ENCODE assay signal across 9 mouse cellular contexts in the genomic region with DNA sequence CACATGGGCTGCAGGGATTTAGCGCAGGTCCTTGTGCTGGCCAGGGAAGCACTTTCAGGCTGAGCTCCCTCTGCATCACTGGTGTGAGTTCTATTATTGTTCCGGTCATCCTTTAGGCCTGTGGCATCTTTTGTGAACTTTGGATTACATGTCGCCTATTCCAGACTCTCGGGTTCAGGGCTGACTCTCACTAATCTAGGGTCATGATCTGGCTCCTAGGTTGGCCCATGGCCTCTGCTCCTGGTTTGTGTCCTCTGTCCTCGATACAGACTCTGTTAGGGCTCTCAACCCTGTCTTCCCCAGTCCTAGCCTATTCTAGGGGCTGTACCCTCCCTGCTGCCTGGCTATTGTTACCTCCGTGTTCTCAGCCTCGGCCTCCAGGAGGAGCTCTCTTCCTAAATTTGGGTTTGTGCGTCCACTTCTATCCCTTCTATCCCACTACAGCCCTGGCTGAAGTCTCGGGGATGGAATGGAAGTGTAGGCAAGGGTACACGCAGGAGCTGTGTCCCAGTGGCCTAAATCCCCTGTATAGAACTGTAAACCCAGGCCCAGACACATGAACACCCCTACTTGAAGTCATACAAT. TPM values are rescaled to one million over a fixed set of nuclear protein-coding genes. Genes with fewer than 3 reads are reported as not detected.
DNase-seq lines count a peak whose midpoint lies in the region; ATAC-seq and TF ChIP-seq lines count a peak whose summit lies in the region.
"Had no signal": no experiment of that assay in that cellular context is flagged by ENCODE, and none has a peak within 500 bp of the region (broad histone marks: within the 10 kb centered on the region; RNA-seq: fewer than 3 reads in every experiment).

No protein-coding gene starts in this region.

- H3K9me3 ChIP-seq in hindbrain, postnatal 0 days (ENCODE audit: low read length), result no peaks in the 10 kb centered on the region
- no peaks in the 10 kb centered on the region for H3K9me3 ChIP-seq in hindbrain, embryonic 14.5 days (ENCODE audit: control insufficient read depth, low read length)
- no peaks in the 10 kb centered on the region for H3K9me3 ChIP-seq in stomach, postnatal 0 days (ENCODE audit: control insufficient read depth, low read length)

- no peak for TF ChIP-seq EP300 in stomach, postnatal 0 days (optimal IDR thresholded peaks at IDR 0.05)

- no peak overlapping the region for H3K4me3 ChIP-seq in hindbrain, postnatal 0 days (ENCODE audit: low read length)
- no peak overlapping the region for H3K4me3 ChIP-seq in hindbrain, embryonic 14.5 days (replicated peaks; ENCODE audit: low read length)
- H3K4me3 ChIP-seq in cortical plate, adult 2 months (ENCODE audit: insufficient read depth, low read length), result no peak overlapping the region
- no peak overlapping the region for H3K4me3 ChIP-seq in stomach, postnatal 0 days (ENCODE audit: low read depth, low read length)
- no peak overlapping the region for H3K4me3 ChIP-seq in thymus, adult 2 months (ENCODE audit: control insufficient read depth, insufficient read depth, low read length)

- peaks cover 36% of the 10 kb centered on the region; the same call in 1 of the 2 replicates for H3K36me3 ChIP-seq in hindbrain, postnatal 0 days (ENCODE audit: insufficient read depth, low read length)
- peaks cover 86% of the 10 kb centered on the region for H3K36me3 ChIP-seq in hindbrain, embryonic 14.5 days (replicated peaks; ENCODE audit: control insufficient read depth, insufficient read depth)
- H3K36me3 ChIP-seq in stomach, postnatal 0 days (ENCODE audit: control insufficient read depth, insufficient read depth, low read length), result no peaks in the 10 kb centered on the region; the same call in 1 of the 2 replicates
- H3K36me3 ChIP-seq in thymus, adult 2 months (ENCODE audit: control insufficient read depth, insufficient read depth, low read length), result no peaks in the 10 kb centered on the region

- WGBS in hindbrain, postnatal 0 days, result 59% methylated on average over 10 of the region's 10 CpGs
- WGBS in hindbrain, embryonic 14.5 days, result 59% methylated on average over 10 of the region's 10 CpGs
- 54% methylated on average over 10 of the region's 10 CpGs for WGBS in stomach, postnatal 0 days
- WGBS in thymus, adult 2 months, result 85% methylated on average over 10 of the region's 10 CpGs

- no peak for DNase-seq in hindbrain, postnatal 0 days (ENCODE audit: low spot score)
- no peak for DNase-seq in hindbrain, embryonic 14.5 days (ENCODE audit: low spot score)
- peak; percentile 29 for DNase-seq in urinary bladder, postnatal 14 days (ENCODE audit: low spot score)
- DNase-seq in urinary bladder, adult 18-20 months (ENCODE audit: low spot score in 2 of 2), result no peak
- no peak for DNase-seq in stomach, postnatal 0 days (ENCODE audit: low spot score)
- no peak for DNase-seq in thymus, adult 2 months
- DNase-seq: layer of hippocampus, adult 9-11 months; right cerebral cortex, postnatal 25 days had no signal

- no peak for TF ChIP-seq POLR2A in cortical plate, adult 2 months (IDR thresholded peaks at IDR 0.05; ENCODE audit: extremely low read depth, insufficient read depth, low read length)
- no peak for TF ChIP-seq POLR2A in thymus, adult 2 months (IDR thresholded peaks at IDR 0.05; ENCODE audit: control insufficient read depth, extremely low read depth, insufficient read depth, low read length, poor library complexity)

- no peak overlapping the region for H3K4me2 ChIP-seq in hindbrain, postnatal 0 days (ENCODE audit: low read depth, low read length)
- H3K4me2 ChIP-seq in hindbrain, embryonic 14.5 days (replicated peaks), result no peak overlapping the region
- H3K4me2 ChIP-seq in stomach, postnatal 0 days (replicated peaks; ENCODE audit: low read depth), result no peak overlapping the region

- no peak overlapping the region for H3K9ac ChIP-seq in hindbrain, postnatal 0 days (replicated peaks; ENCODE audit: low read length)
- no peak overlapping the region for H3K9ac ChIP-seq in hindbrain, embryonic 14.5 days
- no peak overlapping the region for H3K9ac ChIP-seq in stomach, postnatal 0 days (ENCODE audit: low read length)

- 0 out of 2 replicates have a peak, but pooled peaks have one; percentile 3 for ATAC-seq in hindbrain, postnatal 0 days
- ATAC-seq in hindbrain, embryonic 14.5 days (ENCODE audit: low FRiP score), result no peak
- ATAC-seq in stomach, postnatal 0 days (ENCODE audit: low FRiP score, low TSS enrichment), result no peak

- TF ChIP-seq CTCF in hindbrain, postnatal 0 days (IDR thresholded peaks at IDR 0.05; ENCODE audit: low read depth), result peak; percentile 50
- peak; percentile 28; the same call in 1 of the 2 replicates for TF ChIP-seq CTCF in cortical plate, adult 2 months (IDR thresholded peaks at IDR 0.05; ENCODE audit: extremely low read depth, insufficient read depth, low read length)
- TF ChIP-seq CTCF in stomach, postnatal 0 days (IDR thresholded peaks at IDR 0.05; ENCODE audit: low read depth), result peak; percentile 56
- TF ChIP-seq CTCF in thymus, adult 2 months (IDR thresholded peaks at IDR 0.05; ENCODE audit: borderline replicate concordance, control insufficient read depth, extremely low read depth, insufficient read depth, low read length, poor library complexity), result no peak

- no peak overlapping the region for H3K27ac ChIP-seq in hindbrain, postnatal 0 days
- H3K27ac ChIP-seq in hindbrain, embryonic 14.5 days, result no peak overlapping the region
- no peak overlapping the region for H3K27ac ChIP-seq in cortical plate, adult 2 months (ENCODE audit: insufficient read depth, low read length)
- H3K27ac ChIP-seq in stomach, postnatal 0 days (replicated peaks), result no peak overlapping the region
- H3K27ac ChIP-seq in thymus, adult 2 months (ENCODE audit: control insufficient read depth, insufficient read depth, low read length), result no peak overlapping the region

- no peaks in the 10 kb centered on the region for H3K27me3 ChIP-seq in hindbrain, postnatal 0 days (ENCODE audit: insufficient read depth, low read length)
- no peaks in the 10 kb centered on the region for H3K27me3 ChIP-seq in hindbrain, embryonic 14.5 days (ENCODE audit: control insufficient read depth, insufficient read depth, low read length)
- H3K27me3 ChIP-seq in stomach, postnatal 0 days (ENCODE audit: control insufficient read depth, insufficient read depth, low read length), result no peaks in the 10 kb centered on the region
- H3K27me3 ChIP-seq in thymus, adult 2 months (ENCODE audit: control insufficient read depth, insufficient read depth, low read length), result no peaks in the 10 kb centered on the region

- H3K4me1 ChIP-seq in hindbrain, postnatal 0 days (ENCODE audit: insufficient read depth, low read length), result no peaks in the 10 kb centered on the region
- no peaks in the 10 kb centered on the region for H3K4me1 ChIP-seq in hindbrain, embryonic 14.5 days (replicated peaks; ENCODE audit: control insufficient read depth, insufficient read depth, low read length)
- H3K4me1 ChIP-seq in cortical plate, adult 2 months (ENCODE audit: control insufficient read depth, insufficient read depth, low read length), result no peaks in the 10 kb centered on the region
- H3K4me1 ChIP-seq in stomach, postnatal 0 days (replicated peaks; ENCODE audit: control insufficient read depth, insufficient read depth), result no peaks in the 10 kb centered on the region
- no peaks in the 10 kb centered on the region for H3K4me1 ChIP-seq in thymus, adult 2 months (replicated peaks; ENCODE audit: control insufficient read depth, insufficient read depth, low read length)

RNA-seq across cellular contexts. Expression of a gene that starts 20.2 kb away (rescaled TPM):
- 572 and 588 TPM in 2 replicates for total RNA-seq in hindbrain, postnatal 0 days (2014; rRNA removed)
- polyA plus RNA-seq in hindbrain, postnatal 0 days (2015; fragmentation: Nextera tagmentation; extraction: Ambion mirVana), result 649 and 730 TPM in 2 replicates
- polyA plus RNA-seq in hindbrain, embryonic 14.5 days (2014; fragmentation: Nextera tagmentation; extraction: Ambion mirVana), result 404 and 524 TPM in 2 replicates
- polyA plus RNA-seq in cortical plate, adult 2 months (2012; rRNA removed), result 899 and 943 TPM in 2 replicates
- polyA plus RNA-seq in stomach, postnatal 0 days (2015; fragmentation: Nextera tagmentation; extraction: Ambion mirVana), result 1.6 and 2.4 TPM in 2 replicates
- polyA plus RNA-seq in thymus, adult 2 months (2012; rRNA removed), result 5.6 and 7.1 TPM in 2 replicates

RNA-seq across cellular contexts. Expression of a gene that starts 46.2 kb away (rescaled TPM):
- 141 and 142 TPM in 2 replicates for total RNA-seq in hindbrain, postnatal 0 days (2014; rRNA removed)
- polyA plus RNA-seq in hindbrain, postnatal 0 days (2015; fragmentation: Nextera tagmentation; extraction: Ambion mirVana), result 14.6 and 14.8 TPM in 2 replicates
- 21.0 and 22.5 TPM in 2 replicates for polyA plus RNA-seq in hindbrain, embryonic 14.5 days (2014; fragmentation: Nextera tagmentation; extraction: Ambion mirVana)
- 191 and 201 TPM in 2 replicates for polyA plus RNA-seq in cortical plate, adult 2 months (2012; rRNA removed)
- 1.7 and 2.2 TPM in 2 replicates for polyA plus RNA-seq in stomach, postnatal 0 days (2015; fragmentation: Nextera tagmentation; extraction: Ambion mirVana)
- polyA plus RNA-seq in thymus, adult 2 months (2012; rRNA removed), result 19.1 and 23.0 TPM in 2 replicates

RNA-seq across cellular contexts. Expression of a gene that starts 46.4 kb away (rescaled TPM):
- 38.4 and 40.4 TPM in 2 replicates for total RNA-seq in hindbrain, postnatal 0 days (2014; rRNA removed)
- polyA plus RNA-seq in hindbrain, postnatal 0 days (2015; fragmentation: Nextera tagmentation; extraction: Ambion mirVana), result 23.7 and 26.3 TPM in 2 replicates
- polyA plus RNA-seq in hindbrain, embryonic 14.5 days (2014; fragmentation: Nextera tagmentation; extraction: Ambion mirVana), result 29.3 and 29.4 TPM in 2 replicates
- 36.6 and 39.2 TPM in 2 replicates for polyA plus RNA-seq in cortical plate, adult 2 months (2012; rRNA removed)
- polyA plus RNA-seq in stomach, postnatal 0 days (2015; fragmentation: Nextera tagmentation; extraction: Ambion mirVana), result 12.1 and 12.9 TPM in 2 replicates
- 65.0 and 68.8 TPM in 2 replicates for polyA plus RNA-seq in thymus, adult 2 months (2012; rRNA removed)

RNA-seq across cellular contexts. Expression of a gene that starts 53.4 kb away (rescaled TPM):
- 705 and 708 TPM in 2 replicates for total RNA-seq in hindbrain, postnatal 0 days (2014; rRNA removed)
- 497 and 530 TPM in 2 replicates for polyA plus RNA-seq in hindbrain, postnatal 0 days (2015; fragmentation: Nextera tagmentation; extraction: Ambion mirVana)
- 331 and 332 TPM in 2 replicates for polyA plus RNA-seq in hindbrain, embryonic 14.5 days (2014; fragmentation: Nextera tagmentation; extraction: Ambion mirVana)
- 396 and 421 TPM in 2 replicates for polyA plus RNA-seq in cortical plate, adult 2 months (2012; rRNA removed)
- 290 and 293 TPM in 2 replicates for polyA plus RNA-seq in stomach, postnatal 0 days (2015; fragmentation: Nextera tagmentation; extraction: Ambion mirVana)
- polyA plus RNA-seq in thymus, adult 2 months (2012; rRNA removed), result 433 and 569 TPM in 2 replicates

Comparison
In these comparisons a context has a peak if more than half of its experiments do, and no peak if none do; other contexts are left out.
1. RNA of a gene that starts 20.2 kb away (polyA plus RNA-seq): 899 to 943 TPM in cortical plate, adult 2 months, 649 to 730 TPM in hindbrain, postnatal 0 days and 404 to 524 TPM in hindbrain, embryonic 14.5 days; 5.6 to 7.1 TPM in thymus, adult 2 months and 1.6 to 2.4 TPM in stomach, postnatal 0 days; every median in the first group is over 10 times any median in the second.